Mouse (Mus musculus) cerebellum, adult 2 months (tissue): ENCODE data around the gene Tcf23.

Source experiments
- CTCF ChIP-seq: fragments of 200-500 bp; IDR thresholded peaks from 2 replicates; pipeline ENCODE4 v1.5.1; 2011; ENCODE audit warnings: low read depth, mild to moderate bottlenecking, control low read depth, low read length, moderate library complexity, borderline replicate concordance; ENCODE audit not compliant: insufficient read depth
- POLR2A ChIP-seq: fragments of 200-500 bp; IDR thresholded peaks from 2 replicates; pipeline ENCODE4 v1.6.1; 2011; ENCODE audit warnings: low read length, control low read depth, borderline replicate concordance; ENCODE audit not compliant: insufficient read depth

DNA sequence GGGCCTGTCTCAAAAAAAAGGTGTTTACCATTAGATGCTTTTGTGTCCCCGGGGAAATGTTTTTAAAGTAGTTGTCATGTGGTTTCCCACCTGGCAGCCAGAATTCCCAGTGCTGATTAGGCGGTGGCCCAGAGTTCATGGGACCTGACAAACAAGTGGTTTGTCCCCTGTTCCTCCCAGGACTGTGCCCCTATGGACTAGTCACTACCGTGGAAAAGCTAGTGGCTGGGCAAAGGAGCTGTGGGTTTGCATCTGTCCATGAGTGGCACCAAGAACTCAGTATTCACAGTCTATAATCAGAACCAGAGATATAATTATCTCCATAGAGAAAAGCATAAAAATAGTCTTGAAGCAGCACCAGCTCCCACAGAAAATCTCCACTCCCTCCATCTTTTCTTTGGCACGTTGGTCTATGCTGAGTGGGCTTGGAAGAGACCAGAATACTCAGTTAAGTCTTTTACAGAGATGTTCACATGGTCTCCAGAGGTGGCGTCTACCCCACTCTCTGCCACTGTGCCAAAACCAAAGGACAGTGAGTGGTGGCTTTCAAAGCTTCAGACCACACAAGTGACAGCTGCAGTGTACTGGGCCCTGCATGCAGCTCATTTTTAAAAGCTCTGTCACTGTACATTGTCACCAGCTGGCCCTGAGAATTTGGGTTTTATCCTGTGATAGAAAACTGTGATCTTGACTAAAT lies 24.7 kb downstream of the Tcf23 start:
- no peak for TF ChIP-seq CTCF
- no peak for TF ChIP-seq POLR2A
